Mouse (Mus musculus) ES-E14 (cell line): ENCODE data around the gene Zfp618. TPM values are rescaled to one million over a fixed set of nuclear protein-coding genes. Genes with fewer than 3 reads are reported as not detected.

ENCODE experiments used
- DNase-seq: peaks from one replicate; pipeline ENCODE4 v3.0.0-alpha.2; 2013; ENCODE audit warnings: low read depth, low spot score
- H3K27ac ChIP-seq: 2 replicates; pipeline ENCODE4 v1.5.1; 2012; ENCODE audit warnings: low read depth, mild to moderate bottlenecking, low read length, moderate library complexity, mixed read lengths; ENCODE audit not compliant: poor library complexity, insufficient read depth, severe bottlenecking
- H3K36me3 ChIP-seq: 2 replicates; pipeline ENCODE4 v1.6.1; 2012; ENCODE audit warnings: mild to moderate bottlenecking, low read length, moderate library complexity, mixed read lengths; ENCODE audit not compliant: control insufficient read depth, poor library complexity, insufficient read depth, severe bottlenecking
- H3K4me1 ChIP-seq, 2 experiments: fragments of 150-350 bp in 1 of 2; sonication (generic) in 1 of 2; 2 replicates each; pipeline ENCODE4 v1.6.1; 2012; ENCODE audit warnings: low read length in 2 of 2, mild to moderate bottlenecking in 1 of 2, mixed read lengths in 1 of 2; ENCODE audit not compliant: control insufficient read depth in 2 of 2, insufficient read depth in 2 of 2, poor library complexity in 1 of 2
- H3K4me3 ChIP-seq, 2 experiments: fragments of 150-350 bp in 1 of 2; sonication (generic) in 1 of 2; 2 replicates each; pipeline ENCODE4 v1.5.1; 2012; ENCODE audit warnings: low read length in 2 of 2, low read depth in 1 of 2, mild to moderate bottlenecking in 1 of 2, mixed read lengths in 1 of 2; ENCODE audit not compliant: insufficient read depth in 1 of 2, poor library complexity in 1 of 2, severe bottlenecking in 1 of 2
- H3K9ac ChIP-seq: 2 replicates; pipeline ENCODE4 v1.6.1; 2012; ENCODE audit warnings: low read depth, mild to moderate bottlenecking, low read length, mixed read lengths; ENCODE audit not compliant: poor library complexity, insufficient read depth, severe bottlenecking
- H3K9me3 ChIP-seq: fragments of 150-350 bp; sonication (generic); 2 replicates; pipeline ENCODE4 v1.6.1; 2012; ENCODE audit warnings: low read depth, mild to moderate bottlenecking, low read length; ENCODE audit not compliant: control insufficient read depth, insufficient read depth
- CHD2 ChIP-seq: IDR thresholded peaks from 2 replicates; pipeline ENCODE4 v1.6.1; 2014; ENCODE audit warnings: mild to moderate bottlenecking, low read depth, low read length, inconsistent platforms
- HCFC1 ChIP-seq: IDR thresholded peaks from 2 replicates; pipeline ENCODE4 v1.6.1; 2012; ENCODE audit warnings: low read length, inconsistent platforms, borderline replicate concordance; ENCODE audit not compliant: insufficient read depth
- MAFK ChIP-seq: IDR thresholded peaks from 2 replicates; pipeline ENCODE4 v1.6.1; 2014; ENCODE audit warnings: mild to moderate bottlenecking, low read depth, low read length, inconsistent platforms; ENCODE audit not compliant: insufficient read depth
- ZC3H11A ChIP-seq: IDR thresholded peaks from 2 replicates; pipeline ENCODE4 v1.6.1; 2012; ENCODE audit warnings: low read depth, mild to moderate bottlenecking, inconsistent platforms, low read length, borderline replicate concordance
- ZNF384 ChIP-seq: IDR thresholded peaks from 2 replicates; pipeline ENCODE4 v1.6.1; 2012; ENCODE audit warnings: low read depth, low read length, inconsistent platforms
- in situ Hi-C, 2 experiments: fragments of 600-800 bp; cut with MboI; formaldehyde crosslinking; loops; one replicate each; pipeline ENCODE4 v1.15.1; 2025; ENCODE audit warnings: low sequenced_read_pairs in 2 of 2, inconsistent platforms in 1 of 2; ENCODE audit not compliant: unreplicated experiment in 2 of 2
- total RNA-seq: library from RNA; depleted of rRNA; stranded (reverse); fragments of 300-350 nt; gene quantifications from 2 replicates; pipeline ENCODE4 v1.2.3, GENCODE M21; 2012

The Zfp618 gene
- total RNA-seq, 1 experiment: 3.3 TPM

- H3K4me1 ChIP-seq: peaks cover 4 to 8% of the 10 kb centered on the region in 2 experiments; a peak in 2 of 4 replicates
- TF ChIP-seq CHD2 (no peak), MAFK (no peak), HCFC1 (no peak), ZC3H11A (no peak), ZNF384 (no peak)
- H3K9ac ChIP-seq: no peak overlapping the region
- DNase-seq: no peak
- in situ Hi-C loops: no loop called here
- no peaks in the 10 kb centered on the region for H3K9me3 ChIP-seq
- H3K36me3 ChIP-seq: no peaks in the 10 kb centered on the region
- no peak overlapping the region for H3K27ac ChIP-seq
- H3K4me3 ChIP-seq: no peak overlapping the region
Observed at GRCm38 (mm10) chr4:63027451-63027850, 62.1 kb downstream of the Zfp618 start.

GRCm38 (mm10) chr4:63030157-63030556 is 64.8 kb downstream of the Zfp618 start:
- TF ChIP-seq HCFC1 (no peak), ZNF384 (no peak), CHD2 (no peak)
- H3K9ac ChIP-seq: no peak overlapping the region
- no peak for DNase-seq
- no peaks in the 10 kb centered on the region for H3K9me3 ChIP-seq
- no peak overlapping the region for H3K27ac ChIP-seq
- in situ Hi-C loops: no loop called here
- H3K36me3 ChIP-seq: no peaks in the 10 kb centered on the region
- peaks cover 7 to 22% of the 10 kb centered on the region in 2 experiments; a peak in 3 of 4 replicates for H3K4me1 ChIP-seq
- H3K4me3 ChIP-seq: no peak overlapping the region

GRCm38 (mm10) chr4:63031240-63031639 is 65.9 kb downstream of the Zfp618 start:
- no peak overlapping the region for H3K4me3 ChIP-seq
- H3K36me3 ChIP-seq: no peaks in the 10 kb centered on the region
- in situ Hi-C loops: no loop called here
- no peak overlapping the region for H3K9ac ChIP-seq
- H3K27ac ChIP-seq: no peak overlapping the region
- TF ChIP-seq HCFC1: no peak
- no peak for TF ChIP-seq ZNF384
- TF ChIP-seq ZC3H11A: no peak
- no peak for TF ChIP-seq CHD2
- no peak for TF ChIP-seq MAFK
- H3K9me3 ChIP-seq: no peaks in the 10 kb centered on the region
- H3K4me1 ChIP-seq: peaks cover 7 to 23% of the 10 kb centered on the region in 2 experiments; a peak in 3 of 4 replicates
- DNase-seq: no peak

- Histone ChIP-seq H3K4me1 (peaks cover 7 to 23% of the 10 kb centered on the region in 2 experiments; a peak in 3 of 4 replicates), H3K9me3 (no peaks in the 10 kb centered on the region), H3K36me3 (no peaks in the 10 kb centered on the region), H3K27ac (no peak overlapping the region), H3K4me3 (no peak overlapping the region), H3K9ac (no peak overlapping the region)
- TF ChIP-seq MAFK: no peak
- no peak for TF ChIP-seq ZC3H11A
- no peak for TF ChIP-seq HCFC1
- TF ChIP-seq CHD2: no peak
- TF ChIP-seq ZNF384: no peak
- in situ Hi-C loops: no loop called here
- DNase-seq: no peak
Observed at GRCm38 (mm10) chr4:63032581-63033006, 67.2 kb downstream of the Zfp618 start.

- Histone ChIP-seq H3K27ac (no peak overlapping the region), H3K9me3 (no peaks in the 10 kb centered on the region), H3K4me1 (peaks cover 7 to 23% of the 10 kb centered on the region in 2 experiments; a peak in 3 of 4 replicates), H3K36me3 (no peaks in the 10 kb centered on the region), H3K9ac (no peak overlapping the region), H3K4me3 (no peak overlapping the region)
- no peak for DNase-seq
- in situ Hi-C loops: no loop called here
- TF ChIP-seq MAFK (no peak), CHD2 (no peak), ZC3H11A (no peak), ZNF384 (no peak), HCFC1 (no peak)
Observed at GRCm38 (mm10) chr4:63033724-63034123, 68.4 kb downstream of the Zfp618 start.
